Mouse (Mus musculus) bone marrow, adult 2 months (tissue): Measurements from ENCODE around the gene Ankrd37.

Experiments used
- CTCF ChIP-seq: fragments of 200-500 bp; IDR thresholded peaks from 2 replicates; pipeline ENCODE4 v1.5.1; 2011; ENCODE audit warnings: low read length, control low read depth; ENCODE audit not compliant: control insufficient read depth, insufficient read depth
- POLR2A ChIP-seq: fragments of 200-500 bp; IDR thresholded peaks from 2 replicates; pipeline ENCODE4 v1.6.1; 2011; ENCODE audit warnings: low read depth, mild to moderate bottlenecking, control low read depth, low read length, borderline replicate concordance; ENCODE audit not compliant: control insufficient read depth

DNA sequence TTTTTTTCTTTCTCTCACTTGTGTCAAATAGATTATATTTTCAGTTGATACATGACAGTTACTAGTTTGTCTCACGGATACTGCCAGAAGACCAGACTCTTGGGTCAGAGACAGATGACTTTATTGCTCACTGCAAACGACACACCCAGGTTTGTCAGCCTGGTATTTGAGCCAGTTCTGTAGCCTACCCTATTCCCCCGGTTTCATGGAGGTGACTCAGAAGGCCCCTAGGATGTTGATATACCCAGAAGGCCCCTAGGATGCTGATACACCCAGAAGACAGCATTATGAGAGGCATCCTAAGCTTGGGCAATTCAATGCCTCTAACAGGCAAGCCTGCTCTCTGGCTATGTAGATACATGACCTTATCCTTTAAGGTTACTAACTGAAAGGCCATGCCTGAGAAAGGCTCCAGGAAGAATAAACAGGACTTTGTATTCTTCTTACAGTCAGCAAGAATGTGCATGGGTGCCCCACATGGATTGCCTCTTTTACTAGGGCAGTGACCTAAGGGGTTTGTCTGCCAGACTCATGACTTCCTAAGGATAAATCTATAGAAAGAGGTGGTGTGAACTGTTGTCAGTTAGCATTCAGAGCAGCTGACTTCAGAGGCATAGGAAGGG lies 1.7 kb upstream of the Ankrd37 start:
- TF ChIP-seq CTCF (no peak), POLR2A (no peak)
